Mouse (Mus musculus): Measurements from ENCODE around the gene Naa15.

DNA sequence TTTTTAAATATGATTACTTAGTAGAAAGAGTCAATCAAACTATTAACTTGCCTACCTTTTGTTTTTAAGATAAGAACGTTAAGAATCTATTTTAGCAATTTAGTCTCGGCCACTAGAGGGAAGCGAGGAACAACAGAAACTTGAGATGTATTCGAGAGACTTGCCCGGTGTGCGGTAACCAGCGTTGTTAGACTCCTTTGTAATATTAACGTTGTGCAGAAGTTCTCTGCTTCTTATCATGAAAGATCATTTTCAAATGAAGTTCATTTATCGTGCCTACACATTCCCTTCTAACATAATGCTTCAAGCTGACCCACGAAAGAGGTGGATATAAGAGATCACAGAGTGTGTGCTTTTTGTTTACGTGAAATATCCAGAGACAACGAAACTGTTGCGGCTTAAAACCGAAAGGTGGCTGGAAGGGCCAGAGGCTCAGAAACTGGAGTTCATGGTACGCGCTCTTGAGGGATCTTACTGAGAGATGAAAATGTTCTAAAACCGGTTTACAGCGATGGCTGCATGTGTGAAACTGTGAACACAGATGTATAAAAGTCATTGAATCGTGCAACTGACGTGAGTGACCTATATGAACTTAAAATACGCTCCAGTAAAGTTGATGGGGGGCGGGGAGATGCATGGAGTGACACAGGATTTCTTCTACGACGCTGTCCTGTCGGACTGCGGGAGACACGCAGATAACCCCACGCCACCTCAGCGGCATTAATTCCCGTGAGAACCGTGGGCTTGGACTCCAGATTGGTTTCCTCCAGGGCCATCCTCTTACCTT is 36.9 kb upstream of the Naa15 start:
- TF ChIP-seq CTCF (conservative IDR thresholded peaks at IDR 0.05; ENCODE audit: insufficient read depth, insufficient read length, low read depth, low read length) = peak; percentile 50
- TF ChIP-seq POLR2A (IDR thresholded peaks at IDR 0.05; ENCODE audit: low read depth, low read length) = no peak
